Mouse (Mus musculus): Measurements from ENCODE around the gene Kiss1r.

Gene Kiss1r

GRCm38 (mm10) chr10:79971183-79971497 is 54.4 kb downstream of the Kiss1r start:
- DNase-seq (ENCODE audit: low spot score): no peak
